ENCODE assay signal across 9 mouse cellular contexts in the genomic region with DNA sequence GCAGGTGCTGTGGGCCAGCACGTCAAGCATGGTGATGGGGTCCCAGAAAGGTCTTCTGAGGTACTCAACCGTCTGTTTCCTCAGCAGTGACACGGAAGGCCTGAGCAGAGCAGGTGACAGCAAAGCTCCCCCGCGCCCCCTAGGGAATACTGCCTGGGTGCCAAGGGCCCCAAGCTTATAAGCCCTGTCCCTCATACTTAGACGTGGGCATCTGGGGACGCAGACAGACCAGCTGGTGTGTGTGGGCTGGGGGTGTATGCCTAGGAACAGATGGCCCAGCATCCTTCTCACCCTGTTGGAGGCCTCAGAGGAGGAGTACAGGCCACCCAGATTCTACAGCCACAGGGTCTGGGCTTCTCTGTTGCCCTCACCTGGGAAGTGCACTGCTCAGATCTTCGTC.
A peak's percentile ranks its signal among the peaks of the same experiment; 100 is the strongest.
DNase-seq lines count a peak whose midpoint lies in the region; TF ChIP-seq lines count a peak whose summit lies in the region.
"Had no signal": no experiment of that assay in that cellular context is flagged by ENCODE, and none has a peak within 500 bp of the region (broad histone marks: within the 10 kb centered on the region; RNA-seq: fewer than 3 reads in every experiment).

No protein-coding gene starts in this region.

- peaks cover 6% of the 10 kb centered on the region; the same call in 1 of the 2 replicates for H3K4me1 ChIP-seq in cortical plate, adult 2 months (ENCODE audit: control insufficient read depth, insufficient read depth, low read length)

- 0 out of 2 replicates have a peak overlapping the region, but pooled peaks have one; percentile 67 for H3K27ac ChIP-seq in cortical plate, adult 2 months (ENCODE audit: insufficient read depth, low read length)
- H3K27ac ChIP-seq: liver, embryonic 14.5 days had no signal

- no peak for TF ChIP-seq POLR2A in brain, embryonic 14.5 days (IDR thresholded peaks at IDR 0.05; ENCODE audit: borderline replicate concordance, extremely low read depth, insufficient read depth, insufficient read length, poor library complexity, severe bottlenecking)
- TF ChIP-seq POLR2A in cortical plate, adult 2 months (IDR thresholded peaks at IDR 0.05; ENCODE audit: extremely low read depth, insufficient read depth, low read length) = no peak

- peak; percentile 57 to 67 for DNase-seq in layer of hippocampus, adult 8-10 months (ENCODE audit: low spot score in 2 of 2)
- DNase-seq in layer of hippocampus, adult 11-12 months (ENCODE audit: low spot score) = no peak
- DNase-seq in brain, embryonic 14.5 days (ENCODE audit: low read depth) = peak; percentile 82
- peak; percentile 39 for DNase-seq in retina, adult 2 months (ENCODE audit: low read depth, low spot score)
- no peak for DNase-seq in adipocyte (ENCODE audit: low spot score)
- no peak for DNase-seq in kidney, adult 11 months
- DNase-seq in adrenal gland, postnatal 36 days = no peak

- H3K4me3 ChIP-seq in cortical plate, adult 2 months (ENCODE audit: insufficient read depth, low read length) = no peak overlapping the region

- no peak for TF ChIP-seq CTCF in brain, embryonic 14.5 days (IDR thresholded peaks at IDR 0.05; ENCODE audit: borderline replicate concordance, extremely low read depth, insufficient read depth, insufficient read length)
- no peak for TF ChIP-seq CTCF in cortical plate, adult 2 months (IDR thresholded peaks at IDR 0.05; ENCODE audit: extremely low read depth, insufficient read depth, low read length)

Comparison
In these comparisons a context has a peak if more than half of its experiments do, and no peak if none do; other contexts are left out.
1. DNase-seq: peak in layer of hippocampus, adult 8-10 months (2 of 2), brain, embryonic 14.5 days (single experiment) and retina, adult 2 months (single experiment); none in layer of hippocampus, adult 11-12 months (single experiment), adipocyte (single experiment), kidney, adult 11 months (single experiment) and adrenal gland, postnatal 36 days (0 of 2).